7 mouse cellular contexts compared by ENCODE assay signal in the genomic region with DNA sequence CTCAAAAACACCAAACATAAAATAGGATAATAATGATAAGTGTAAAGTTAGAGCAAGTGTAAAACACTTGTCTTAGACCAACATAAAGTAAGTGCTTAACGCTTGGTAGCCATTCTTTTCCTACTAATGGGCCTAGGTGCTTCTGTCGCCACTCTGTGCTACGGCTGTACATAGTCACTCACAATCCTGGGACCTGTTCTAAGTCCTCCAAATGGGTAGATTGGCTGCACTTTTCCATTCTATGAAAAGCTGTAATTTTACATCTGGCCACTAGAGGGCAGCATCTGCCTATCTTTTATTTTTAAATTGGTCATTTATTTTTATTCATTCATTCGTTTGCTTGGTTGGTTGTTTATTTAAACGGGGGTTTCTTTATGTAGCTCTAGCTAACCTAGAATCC. TPM values are rescaled to one million over a fixed set of nuclear protein-coding genes. Genes with fewer than 3 reads are reported as not detected.
DNase-seq lines count a peak whose midpoint lies in the region; ATAC-seq and TF ChIP-seq lines count a peak whose summit lies in the region.

No protein-coding gene starts in this region.

- no peak overlapping the region for H3K27ac ChIP-seq in heart, embryonic 10.5 days
- H3K27ac ChIP-seq in hindbrain, postnatal 0 days = no peak overlapping the region

- peak; percentile 78 for TF ChIP-seq CTCF in hindbrain, postnatal 0 days (IDR thresholded peaks at IDR 0.05; ENCODE audit: low read depth)

- intact Hi-C loops in heart, postnatal 10 days (cut with DNase I) = loop anchor here (1.0 to 10.0 kb wide), 6 partner anchors 39 to 597 kb away; no protein-coding TSS in a partner anchor

- ATAC-seq in hindbrain, postnatal 0 days = no peak

- peak; percentile 41 to 51 for DNase-seq in heart, postnatal 10 days
- no peak for DNase-seq in heart, embryonic 10.5 days (ENCODE audit: low spot score)
- DNase-seq in thymus, postnatal 14 days = peak; percentile 21
- no peak for DNase-seq in thymus, adult 18-20 months
- DNase-seq in hindbrain, postnatal 0 days (ENCODE audit: low spot score) = peak; percentile 62
- no peak for DNase-seq in urinary bladder, adult 18-20 months (ENCODE audit: low spot score in 2 of 2)
- DNase-seq in ovary, postnatal 10 days (ENCODE audit: low spot score) = no peak

- no peaks in the 10 kb centered on the region; the same call in 1 of the 2 replicates for H3K27me3 ChIP-seq in heart, embryonic 10.5 days (ENCODE audit: insufficient read depth, poor library complexity, severe bottlenecking)
- H3K27me3 ChIP-seq in hindbrain, postnatal 0 days (ENCODE audit: insufficient read depth, low read length) = no peaks in the 10 kb centered on the region

- no peaks in the 10 kb centered on the region for H3K9me3 ChIP-seq in heart, embryonic 10.5 days
- no peaks in the 10 kb centered on the region for H3K9me3 ChIP-seq in hindbrain, postnatal 0 days (ENCODE audit: low read length)

- H3K4me3 ChIP-seq in heart, embryonic 10.5 days = no peak overlapping the region
- no peak overlapping the region for H3K4me3 ChIP-seq in hindbrain, postnatal 0 days (ENCODE audit: low read length)

- no peak overlapping the region for H3K4me2 ChIP-seq in hindbrain, postnatal 0 days (ENCODE audit: low read depth, low read length)

- no peak overlapping the region for H3K9ac ChIP-seq in hindbrain, postnatal 0 days (replicated peaks; ENCODE audit: low read length)

- no peaks in the 10 kb centered on the region; the same call in 1 of the 2 replicates for H3K36me3 ChIP-seq in heart, embryonic 10.5 days
- no peaks in the 10 kb centered on the region for H3K36me3 ChIP-seq in hindbrain, postnatal 0 days (ENCODE audit: insufficient read depth, low read length)

- no peaks in the 10 kb centered on the region for H3K4me1 ChIP-seq in heart, embryonic 10.5 days
- H3K4me1 ChIP-seq in hindbrain, postnatal 0 days (ENCODE audit: insufficient read depth, low read length) = no peaks in the 10 kb centered on the region

- 7% methylated on average over 5 of the region's 5 CpGs for WGBS in heart, embryonic 10.5 days
- WGBS in hindbrain, postnatal 0 days = 9% methylated on average over 5 of the region's 5 CpGs

RNA-seq across cellular contexts. Expression of a gene that starts 44.9 kb away (rescaled TPM):
- total RNA-seq in heart, postnatal 10 days (2021) = 100 to 1,000 TPM; 126 to 152 TPM
- polyA plus RNA-seq in heart, embryonic 10.5 days (2016; fragmentation: Nextera tagmentation; extraction: Ambion mirVana) = 90.2 and 114 TPM in 2 replicates
- total RNA-seq in hindbrain, postnatal 0 days (2014; rRNA removed) = 61.8 and 69.5 TPM in 2 replicates
- 64.6 and 65.9 TPM in 2 replicates for polyA plus RNA-seq in hindbrain, postnatal 0 days (2015; fragmentation: Nextera tagmentation; extraction: Ambion mirVana)

Comparison
In these comparisons a context has a peak if more than half of its experiments do, and no peak if none do; other contexts are left out.
1. DNase-seq: peak in heart, postnatal 10 days (2 of 2), thymus, postnatal 14 days (single experiment) and hindbrain, postnatal 0 days (single experiment); none in heart, embryonic 10.5 days (single experiment), thymus, adult 18-20 months (0 of 2), urinary bladder, adult 18-20 months (0 of 2) and ovary, postnatal 10 days (single experiment).